Mouse (Mus musculus) brown adipose tissue, adult 24 weeks (tissue): ENCODE data around the gene Mrpl52. TPM values are rescaled to one million over a fixed set of nuclear protein-coding genes. Genes with fewer than 3 reads are reported as not detected.

ENCODE experiments used
- H3K27ac ChIP-seq: fragments of 200-500 bp; replicated peaks from 2 replicates; pipeline ENCODE4 v1.5.1; 2012; ENCODE audit warnings: low read depth, mild to moderate bottlenecking, low read length
- H3K4me1 ChIP-seq: fragments of 200-500 bp; 2 replicates; pipeline ENCODE4 v1.6.1; 2012; ENCODE audit warnings: low read length, mixed read lengths; ENCODE audit not compliant: control insufficient read depth, insufficient read depth, insufficient read length
- H3K4me3 ChIP-seq: fragments of 200-500 bp; 2 replicates; pipeline ENCODE4 v1.5.1; 2012; ENCODE audit warnings: low read depth, mild to moderate bottlenecking, low read length, moderate library complexity; ENCODE audit not compliant: insufficient read depth
- polyA plus RNA-seq: library from polyadenylated mRNA; stranded (reverse); fragments of >200 nt; gene quantifications from 2 replicates; pipeline ENCODE4 v1.2.4, GENCODE M21; 2012; ENCODE audit not compliant: missing spikeins, insufficient read depth, insufficient read length

Mrpl52 gene
- polyA plus RNA-seq, 1 experiment: 148 TPM

- peak overlapping the region; percentile 77 for H3K27ac ChIP-seq
- H3K4me1 ChIP-seq: no peaks in the 10 kb centered on the region
- H3K4me3 ChIP-seq: peak overlapping the region; percentile 91
Measured at GRCm38 (mm10) chr14:54463108-54463958, 36.6 kb downstream of the Mrpl52 start.

GRCm38 (mm10) chr14:54463959-54464292 lies 37.2 kb downstream of the Mrpl52 start, which contains the start of gene Lrp10:
Gene Lrp10 (plus strand): TSS chr14:54464137.
- Histone ChIP-seq H3K27ac (peak within 1 kb of the TSS; percentile 77), H3K4me3 (peak within 1 kb of the TSS; percentile 91), H3K4me1 (no peaks in the 10 kb centered on the region)

- H3K4me1 ChIP-seq: no peaks in the 10 kb centered on the region
- peak overlapping the region; percentile 49 for H3K27ac ChIP-seq
- H3K4me3 ChIP-seq: peak overlapping the region; percentile 91
Measured at GRCm38 (mm10) chr14:54464293-54465005, 37.7 kb downstream of the Mrpl52 start.

- Histone ChIP-seq H3K4me1 (peaks cover 2% of the 10 kb centered on the region), H3K4me3 (no peak overlapping the region), H3K27ac (no peak overlapping the region)
Measured at GRCm38 (mm10) chr14:54471467-54471866, 44.8 kb downstream of the Mrpl52 start.

- no peak overlapping the region for H3K4me3 ChIP-seq
- H3K27ac ChIP-seq: no peak overlapping the region
- peaks cover 2% of the 10 kb centered on the region for H3K4me1 ChIP-seq
Measured at GRCm38 (mm10) chr14:54472671-54473070, 46.0 kb downstream of the Mrpl52 start.

GRCm38 (mm10) chr14:54474744-54475143 lies 48.0 kb downstream of the Mrpl52 start:
- Histone ChIP-seq H3K4me3 (no peak overlapping the region), H3K4me1 (peaks cover 2% of the 10 kb centered on the region), H3K27ac (no peak overlapping the region)

- H3K4me1 ChIP-seq: peaks cover 2% of the 10 kb centered on the region
- no peak within 1 kb of the TSS for H3K27ac ChIP-seq
- peak within 1 kb of the TSS; percentile 30 for H3K4me3 ChIP-seq
Measured at GRCm38 (mm10) chr14:54475941-54476844, 49.5 kb downstream of the Mrpl52 start, which contains the start of gene Rem2. Gene Rem2 (plus strand): TSS chr14:54476100.

GRCm38 (mm10) chr14:54477172-54477909 lies 50.6 kb downstream of the Mrpl52 start:
- peaks cover 2% of the 10 kb centered on the region for H3K4me1 ChIP-seq
- no peak overlapping the region for H3K4me3 ChIP-seq
- no peak overlapping the region for H3K27ac ChIP-seq

Other genes starting within 250 kb of the Mrpl52 start
- 117 and 150 TPM in 2 replicates for gene Dad1, start 172.8 kb upstream of the Mrpl52 start, polyA plus RNA-seq
- 68.5 and 80.5 TPM in 2 replicates for gene Abhd4, start 172.7 kb upstream of the Mrpl52 start, polyA plus RNA-seq
- not detected in 2 replicates for gene Olfr49, start 142.0 kb upstream of the Mrpl52 start, polyA plus RNA-seq
- 121 and 157 TPM in 2 replicates for gene Oxa1l, start 66.1 kb upstream of the Mrpl52 start, polyA plus RNA-seq
- gene Slc7a7, start 9.1 kb upstream of the Mrpl52 start, polyA plus RNA-seq: 0.52 and 1.8 TPM in 2 replicates
- 10.8 and 10.9 TPM in 2 replicates for gene Mmp14, start 4.7 kb downstream of the Mrpl52 start, polyA plus RNA-seq
- 36.5 and 53.8 TPM in 2 replicates for gene Lrp10, start 37.2 kb downstream of the Mrpl52 start, polyA plus RNA-seq
- gene Rem2, start 49.2 kb downstream of the Mrpl52 start, polyA plus RNA-seq: not detected in 2 replicates
- 20.4 and 25.8 TPM in 2 replicates for gene Prmt5, start 90.6 kb downstream of the Mrpl52 start, polyA plus RNA-seq
- gene Haus4, start 127.7 kb downstream of the Mrpl52 start, polyA plus RNA-seq: 4.1 and 6.8 TPM in 2 replicates
- 3.1 and 5.6 TPM in 2 replicates for gene Ajuba, start 150.6 kb downstream of the Mrpl52 start, polyA plus RNA-seq
- gene 4931414P19Rik, start 179.1 kb downstream of the Mrpl52 start, polyA plus RNA-seq: 2.6 and 5.2 TPM in 2 replicates
- 231 and 291 TPM in 2 replicates for gene Psmb5, start 191.1 kb downstream of the Mrpl52 start, polyA plus RNA-seq
- not detected in 2 replicates for gene Psmb11, start 194.5 kb downstream of the Mrpl52 start, polyA plus RNA-seq
- not detected in 2 replicates for gene Gm17606, start 214.0 kb downstream of the Mrpl52 start, polyA plus RNA-seq
- not detected in 2 replicates for gene Cdh24, start 214.5 kb downstream of the Mrpl52 start, polyA plus RNA-seq